Mouse (Mus musculus) kidney, adult 2 months (tissue): ENCODE data around the gene Hoxc6. TPM values are rescaled to one million over a fixed set of nuclear protein-coding genes. Genes with fewer than 3 reads are reported as not detected.

ENCODE experiments used
- DNase-seq: peaks from one replicate; pipeline ENCODE4 v3.0.0; 2021
- H3K27ac ChIP-seq: fragments of 200-500 bp; 2 replicates; pipeline ENCODE4 v1.5.1; 2012; ENCODE audit warnings: low read depth, low read length, control low read depth, inconsistent platforms; ENCODE audit not compliant: insufficient read depth
- H3K27me3 ChIP-seq: fragments of 200-500 bp; replicated peaks from 2 replicates; pipeline ENCODE4 v1.6.1; 2012; ENCODE audit warnings: mild to moderate bottlenecking, moderate library complexity, low read length, inconsistent platforms; ENCODE audit not compliant: control insufficient read depth, insufficient read depth
- H3K36me3 ChIP-seq: fragments of 200-500 bp; 2 replicates; pipeline ENCODE4 v1.6.1; 2012; ENCODE audit warnings: mild to moderate bottlenecking, moderate library complexity, low read length, inconsistent platforms; ENCODE audit not compliant: control insufficient read depth, insufficient read depth
- H3K4me1 ChIP-seq: fragments of 200-500 bp; 2 replicates; pipeline ENCODE4 v1.6.1; 2011; ENCODE audit warnings: low read length; ENCODE audit not compliant: control insufficient read depth, insufficient read depth
- H3K4me3 ChIP-seq: fragments of 200-500 bp; 2 replicates; pipeline ENCODE4 v1.5.1; 2011; ENCODE audit warnings: mild to moderate bottlenecking, low read depth, low read length, control low read depth; ENCODE audit not compliant: insufficient read depth
- CTCF ChIP-seq: fragments of 200-500 bp; conservative IDR thresholded peaks from 2 replicates; pipeline ENCODE4 v1.5.1; 2011; ENCODE audit warnings: low read depth, mild to moderate bottlenecking, control low read depth, low read length, moderate library complexity, mixed read lengths; ENCODE audit not compliant: insufficient read depth, insufficient read length
- POLR2A ChIP-seq: fragments of 200-500 bp; IDR thresholded peaks from one replicate; pipeline ENCODE4 v1.6.1; 2011; ENCODE audit warnings: low read depth, low read length, control low read depth
- WGBS: fragments of 180-500 bp; shearing (Covaris S2); methylation state at CpG from one replicate; pipeline ENCODE4 v1.1.7; 2018; 5-methylcytosine and 5-hydroxymethylcytosine counted together
- polyA plus RNA-seq: library from polyadenylated mRNA; depleted of rRNA; stranded (reverse); fragments of >200 nt; gene quantifications from 2 replicates; pipeline ENCODE4 v1.2.3, GENCODE M21; 2012

Hoxc6 gene
- polyA plus RNA-seq, 1 experiment = 25.4 TPM

GRCm38 (mm10) chr15:103030142-103030541 lies 32.1 kb downstream of the Hoxc6 start:
- WGBS = 65% methylated on average over 8 of the region's 8 CpGs
- DNase-seq = no peak
- Histone ChIP-seq H3K4me1 (no peaks in the 10 kb centered on the region), H3K36me3 (no peaks in the 10 kb centered on the region), H3K4me3 (no peak overlapping the region), H3K27me3 (no peaks in the 10 kb centered on the region; the same call in 1 of the 2 replicates), H3K27ac (no peak overlapping the region)
- TF ChIP-seq CTCF (no peak), POLR2A (no peak)

GRCm38 (mm10) chr15:103032167-103032566 lies 34.1 kb downstream of the Hoxc6 start:
- Histone ChIP-seq H3K27me3 (no peaks in the 10 kb centered on the region; the same call in 1 of the 2 replicates), H3K36me3 (no peaks in the 10 kb centered on the region), H3K27ac (no peak overlapping the region), H3K4me1 (no peaks in the 10 kb centered on the region), H3K4me3 (no peak overlapping the region)
- 13% methylated on average over 3 of the region's 3 CpGs for WGBS
- no peak for TF ChIP-seq CTCF
- TF ChIP-seq POLR2A = no peak
- no peak for DNase-seq

GRCm38 (mm10) chr15:103032646-103033575 lies 34.9 kb downstream of the Hoxc6 start:
- 33% methylated on average over 26 of the region's 26 CpGs for WGBS
- Histone ChIP-seq H3K4me1 (no peaks in the 10 kb centered on the region), H3K4me3 (no peak overlapping the region), H3K27me3 (no peaks in the 10 kb centered on the region; the same call in 1 of the 2 replicates), H3K27ac (no peak overlapping the region), H3K36me3 (no peaks in the 10 kb centered on the region)
- DNase-seq = no peak
- TF ChIP-seq POLR2A (no peak), CTCF (no peak)

- Histone ChIP-seq H3K36me3 (no peaks in the 10 kb centered on the region), H3K27me3 (no peaks in the 10 kb centered on the region; the same call in 1 of the 2 replicates), H3K4me3 (peak overlapping the region; percentile 53), H3K27ac (no peak overlapping the region), H3K4me1 (no peaks in the 10 kb centered on the region)
- TF ChIP-seq CTCF = no peak
- TF ChIP-seq POLR2A = no peak
- 24% methylated on average over 24 of the region's 24 CpGs for WGBS
- peak; percentile 40 for DNase-seq
Measured at GRCm38 (mm10) chr15:103034043-103034806, 36.2 kb downstream of the Hoxc6 start.

GRCm38 (mm10) chr15:103034807-103035547 lies 36.9 kb downstream of the Hoxc6 start:
- TF ChIP-seq POLR2A (no peak), CTCF (no peak)
- H3K36me3 ChIP-seq = no peaks in the 10 kb centered on the region
- H3K4me1 ChIP-seq = no peaks in the 10 kb centered on the region
- no peak for DNase-seq
- H3K4me3 ChIP-seq = peak overlapping the region; percentile 53
- H3K27ac ChIP-seq = no peak overlapping the region
- 14% methylated on average over 34 of the region's 34 CpGs for WGBS
- H3K27me3 ChIP-seq = no peaks in the 10 kb centered on the region; the same call in 1 of the 2 replicates

- no peak for DNase-seq
- no peak for TF ChIP-seq POLR2A
- no peak for TF ChIP-seq CTCF
- Histone ChIP-seq H3K27me3 (no peaks in the 10 kb centered on the region), H3K4me1 (no peaks in the 10 kb centered on the region), H3K36me3 (no peaks in the 10 kb centered on the region), H3K4me3 (no peak overlapping the region), H3K27ac (no peak overlapping the region)
- WGBS = 34% methylated on average over 14 of the region's 14 CpGs
Measured at GRCm38 (mm10) chr15:103035548-103035881, 37.5 kb downstream of the Hoxc6 start.
